Mouse (Mus musculus) heart, postnatal 0 days (tissue): ENCODE data around the gene Zbtb5.

Experiments
- CTCF ChIP-seq: IDR thresholded peaks from 2 replicates; pipeline ENCODE4 v1.5.1; 2016; ENCODE audit warnings: antibody characterized with exemption, control low read depth, low read depth
- EP300 ChIP-seq: IDR thresholded peaks from 2 replicates; pipeline ENCODE4 v1.6.1; 2016; ENCODE audit warnings: antibody characterized with exemption, low read depth

DNA sequence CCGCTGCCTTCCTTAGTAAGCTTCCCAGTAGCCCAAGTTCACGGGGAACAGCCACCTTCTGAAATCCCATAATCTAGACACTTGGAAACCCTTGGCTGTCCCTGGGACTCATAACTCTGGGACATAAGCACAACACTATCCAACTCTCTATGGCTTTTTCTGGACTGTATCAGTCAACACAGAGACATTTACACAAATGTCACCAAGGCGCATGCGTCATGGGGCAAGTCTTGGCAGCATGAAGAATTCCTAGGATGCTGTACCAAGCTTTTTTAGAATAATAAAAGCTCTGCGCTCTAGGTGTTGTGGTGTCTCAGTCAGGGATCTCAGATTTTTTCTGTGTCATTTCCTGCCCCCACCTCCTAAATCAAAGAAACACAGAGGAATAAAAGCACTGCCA, 34.5 kb upstream of the Zbtb5 start:
- TF ChIP-seq CTCF = no peak
- 0 out of 2 replicates have a peak, but pooled peaks have one; percentile 57 for TF ChIP-seq EP300
